Mouse (Mus musculus): ENCODE data around the gene Gpx4. TPM values are rescaled to one million over a fixed set of nuclear protein-coding genes. Genes with fewer than 3 reads are reported as not detected.

Gpx4 gene
- polyA plus RNA-seq, 1 experiment from 2014 or later = 706 TPM

DNA sequence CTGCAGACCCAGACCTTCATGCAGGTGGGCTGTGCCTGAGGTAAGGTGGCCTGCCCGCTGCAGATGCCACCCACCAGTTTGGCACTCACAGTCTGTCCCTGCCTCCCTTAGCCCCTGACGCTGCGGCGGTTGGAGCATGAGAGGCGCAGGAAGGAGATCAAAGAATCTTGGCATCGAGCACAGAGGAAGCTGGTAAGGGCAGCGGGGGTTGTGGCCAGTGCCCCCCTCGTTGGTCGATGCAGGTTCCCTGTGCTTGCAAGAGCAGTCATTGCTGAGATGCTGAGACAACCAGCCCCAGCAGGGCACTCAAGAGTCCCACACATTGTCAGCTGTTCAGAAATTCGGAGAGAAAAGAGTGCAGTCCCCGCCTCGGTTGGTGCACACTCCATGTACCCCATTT lies 24.8 kb upstream of the Gpx4 start:
- Histone ChIP-seq H3K27me3 (ENCODE audit: insufficient read depth, low read length) (no peaks in the 10 kb centered on the region), H3K9ac (replicated peaks; ENCODE audit: low read length) (no peak overlapping the region), H3K9me3 (ENCODE audit: low read length) (no peaks in the 10 kb centered on the region), H3K27ac (ENCODE audit: low read length) (no peak overlapping the region), H3K4me3 (ENCODE audit: low read length) (no peak overlapping the region), H3K36me3 (ENCODE audit: insufficient read depth, low read length) (no peaks in the 10 kb centered on the region), H3K4me1 (ENCODE audit: insufficient read depth, low read length) (peaks cover 16% of the 10 kb centered on the region), H3K4me2 (replicated peaks; ENCODE audit: low read depth, low read length) (no peak overlapping the region)
- ATAC-seq (ENCODE audit: low FRiP score, low TSS enrichment) = no peak
- 90% methylated on average over 12 of the region's 12 CpGs for whole genome bisulfite sequencing

DNA sequence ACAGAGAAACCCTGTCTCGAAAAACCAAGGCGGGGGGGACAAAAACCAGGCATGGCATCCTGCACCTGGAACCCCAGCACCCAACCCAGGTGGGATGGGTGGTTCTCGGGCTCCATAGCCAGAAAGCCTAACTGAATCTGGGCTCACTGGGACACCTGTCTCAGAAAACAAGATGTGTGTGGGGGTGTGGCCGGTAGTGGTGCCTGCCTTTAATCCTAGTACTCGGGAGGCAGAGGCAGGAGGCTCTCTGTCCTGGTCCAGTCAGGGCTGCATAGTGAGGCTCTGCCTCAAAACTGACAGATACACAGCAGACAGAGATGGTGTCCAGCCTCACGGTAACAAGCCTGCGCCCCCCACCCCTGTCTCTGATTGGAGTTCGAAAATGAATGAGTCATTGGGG lies 24.2 kb upstream of the Gpx4 start:
- Histone ChIP-seq H3K4me3 (ENCODE audit: low read length) (no peak overlapping the region), H3K9ac (replicated peaks; ENCODE audit: low read length) (no peak overlapping the region), H3K4me2 (replicated peaks; ENCODE audit: low read depth, low read length) (no peak overlapping the region), H3K4me1 (ENCODE audit: insufficient read depth, low read length) (peaks cover 16% of the 10 kb centered on the region), H3K9me3 (ENCODE audit: low read length) (no peaks in the 10 kb centered on the region), H3K27me3 (ENCODE audit: insufficient read depth, low read length) (no peaks in the 10 kb centered on the region), H3K27ac (ENCODE audit: low read length) (no peak overlapping the region), H3K36me3 (ENCODE audit: insufficient read depth, low read length) (no peaks in the 10 kb centered on the region)
- 94% methylated on average over 8 of the region's 8 CpGs for WGBS
- ATAC-seq (ENCODE audit: low FRiP score, low TSS enrichment) = no peak

GRCm38 (mm10) chr10:80023758-80024157 lies 23.2 kb upstream of the Gpx4 start:
- Histone ChIP-seq H3K4me2 (replicated peaks; ENCODE audit: low read depth, low read length) (no peak overlapping the region), H3K9ac (replicated peaks; ENCODE audit: low read length) (no peak overlapping the region), H3K36me3 (ENCODE audit: insufficient read depth, low read length) (no peaks in the 10 kb centered on the region), H3K9me3 (ENCODE audit: low read length) (no peaks in the 10 kb centered on the region), H3K4me1 (ENCODE audit: insufficient read depth, low read length) (peaks cover 12% of the 10 kb centered on the region), H3K27me3 (ENCODE audit: insufficient read depth, low read length) (no peaks in the 10 kb centered on the region), H3K4me3 (ENCODE audit: low read length) (no peak overlapping the region), H3K27ac (ENCODE audit: low read length) (no peak overlapping the region)
- 76% methylated on average over 5 of the region's 5 CpGs for WGBS
- ATAC-seq (ENCODE audit: low FRiP score, low TSS enrichment) = no peak

DNA sequence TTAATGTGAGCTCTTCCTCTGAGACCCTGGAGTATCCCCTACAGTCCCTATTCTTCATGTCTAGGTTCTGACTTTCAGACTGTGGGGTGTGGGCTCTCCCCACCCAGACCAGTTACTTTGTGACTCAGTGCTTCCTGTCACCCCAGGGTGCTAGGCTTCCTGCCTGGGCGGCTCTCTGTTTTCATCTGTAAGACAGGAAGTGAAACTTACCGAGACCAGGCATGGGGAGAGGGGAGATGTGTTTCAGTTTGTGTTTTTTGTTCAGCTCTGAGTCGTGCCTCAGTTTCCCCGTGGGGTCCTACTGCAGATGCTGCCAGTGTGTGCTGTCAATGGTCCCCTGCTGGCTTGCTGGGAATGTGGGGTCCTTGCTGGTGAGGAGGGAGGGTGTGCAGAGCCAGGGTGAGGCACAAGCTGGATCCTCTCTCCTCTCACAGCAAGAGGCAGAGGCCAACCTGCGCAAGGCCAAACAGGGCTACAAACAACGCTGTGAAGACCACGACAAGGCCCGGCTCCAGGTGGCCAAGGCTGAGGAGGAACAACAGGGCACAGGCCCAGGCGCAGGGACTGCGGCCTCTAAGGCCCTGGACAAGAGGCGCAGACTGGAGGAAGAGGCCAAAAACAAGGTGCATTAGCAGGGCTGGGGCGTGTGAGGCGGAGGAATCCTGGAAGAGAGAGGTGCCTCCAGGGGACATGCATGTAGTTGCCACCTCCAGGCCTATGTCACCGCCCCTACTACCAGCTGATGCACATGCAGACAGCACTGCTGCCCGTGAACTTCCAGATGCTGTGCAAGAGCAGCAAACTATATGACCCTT lies 22.5 kb upstream of the Gpx4 start:
- no peak overlapping the region for H3K4me2 ChIP-seq (replicated peaks; ENCODE audit: low read depth, low read length)
- ATAC-seq (ENCODE audit: low FRiP score, low TSS enrichment) = no peak
- no peaks in the 10 kb centered on the region for H3K27me3 ChIP-seq (ENCODE audit: insufficient read depth, low read length)
- 78% methylated on average over 15 of the region's 15 CpGs for WGBS
- H3K36me3 ChIP-seq (ENCODE audit: insufficient read depth, low read length) = no peaks in the 10 kb centered on the region
- H3K27ac ChIP-seq (ENCODE audit: low read length) = no peak overlapping the region
- no peaks in the 10 kb centered on the region for H3K9me3 ChIP-seq (ENCODE audit: low read length)
- H3K4me3 ChIP-seq (ENCODE audit: low read length) = no peak overlapping the region
- H3K4me1 ChIP-seq (ENCODE audit: insufficient read depth, low read length) = peaks cover 6% of the 10 kb centered on the region; the same call in 1 of the 2 replicates
- H3K9ac ChIP-seq (replicated peaks; ENCODE audit: low read length) = no peak overlapping the region

DNA sequence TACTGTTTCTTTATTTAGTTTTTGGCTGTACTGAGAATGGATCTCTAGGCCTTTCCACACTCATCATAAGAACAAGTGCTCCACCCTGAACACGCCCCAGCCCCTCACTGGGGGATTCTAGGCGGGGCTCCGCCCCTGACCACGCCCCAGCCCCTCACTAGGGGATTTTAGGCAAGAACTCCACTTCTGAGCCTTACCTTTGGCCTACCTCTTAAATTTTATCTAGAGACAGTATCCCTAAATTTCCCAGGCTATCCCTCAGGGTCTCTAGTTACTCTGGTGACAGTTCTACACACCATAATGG lies 22.0 kb upstream of the Gpx4 start:
- Histone ChIP-seq H3K27ac (ENCODE audit: low read length) (no peak overlapping the region), H3K4me1 (ENCODE audit: insufficient read depth, low read length) (peaks cover 5% of the 10 kb centered on the region; the same call in 1 of the 2 replicates), H3K9me3 (ENCODE audit: low read length) (no peaks in the 10 kb centered on the region), H3K4me2 (replicated peaks; ENCODE audit: low read depth, low read length) (no peak overlapping the region), H3K9ac (replicated peaks; ENCODE audit: low read length) (no peak overlapping the region), H3K4me3 (ENCODE audit: low read length) (no peak overlapping the region), H3K36me3 (ENCODE audit: insufficient read depth, low read length) (no peaks in the 10 kb centered on the region), H3K27me3 (ENCODE audit: insufficient read depth, low read length) (no peaks in the 10 kb centered on the region)
- WGBS = 63% methylated on average over 4 of the region's 4 CpGs
- no peak for ATAC-seq (ENCODE audit: low FRiP score, low TSS enrichment)

DNA sequence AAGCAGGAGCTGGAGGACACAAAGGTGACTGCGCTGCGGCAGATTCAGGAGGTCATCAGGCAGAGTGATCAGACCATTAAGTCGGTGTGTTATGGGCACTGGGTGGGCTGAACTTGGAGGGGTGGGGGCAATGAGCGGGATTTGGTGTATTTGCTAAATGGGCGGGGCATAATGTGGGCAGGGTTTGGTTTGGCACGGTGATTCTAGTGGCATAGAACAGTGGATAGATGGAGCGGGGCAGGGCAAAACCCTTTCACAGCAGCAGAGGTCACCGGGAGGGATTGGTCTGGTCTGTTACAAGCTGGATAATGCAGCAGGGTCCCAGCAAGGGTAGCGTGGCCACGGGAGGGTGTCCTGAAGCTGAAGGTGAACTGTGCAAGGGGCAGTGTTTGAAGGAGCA lies 21.5 kb upstream of the Gpx4 start:
- Histone ChIP-seq H3K4me3 (ENCODE audit: low read length) (no peak overlapping the region), H3K9me3 (ENCODE audit: low read length) (no peaks in the 10 kb centered on the region), H3K9ac (replicated peaks; ENCODE audit: low read length) (no peak overlapping the region), H3K4me2 (replicated peaks; ENCODE audit: low read depth, low read length) (no peak overlapping the region), H3K27ac (ENCODE audit: low read length) (no peak overlapping the region), H3K27me3 (ENCODE audit: insufficient read depth, low read length) (no peaks in the 10 kb centered on the region), H3K4me1 (ENCODE audit: insufficient read depth, low read length) (no peaks in the 10 kb centered on the region), H3K36me3 (ENCODE audit: insufficient read depth, low read length) (no peaks in the 10 kb centered on the region)
- ATAC-seq (ENCODE audit: low FRiP score, low TSS enrichment) = no peak
- 68% methylated on average over 10 of the region's 10 CpGs for WGBS

- 59% methylated on average over 12 of the region's 12 CpGs for WGBS
- Histone ChIP-seq H3K9me3 (ENCODE audit: low read length) (no peaks in the 10 kb centered on the region), H3K27ac (ENCODE audit: low read length) (no peak overlapping the region), H3K9ac (replicated peaks; ENCODE audit: low read length) (no peak overlapping the region), H3K27me3 (ENCODE audit: insufficient read depth, low read length) (no peaks in the 10 kb centered on the region), H3K36me3 (ENCODE audit: insufficient read depth, low read length) (no peaks in the 10 kb centered on the region), H3K4me3 (ENCODE audit: low read length) (no peak overlapping the region), H3K4me2 (replicated peaks; ENCODE audit: low read depth, low read length) (no peak overlapping the region), H3K4me1 (ENCODE audit: insufficient read depth, low read length) (no peaks in the 10 kb centered on the region)
- peak; percentile 20; the same call in 1 of the 2 replicates for ATAC-seq (ENCODE audit: low FRiP score, low TSS enrichment)
Observed at GRCm38 (mm10) chr10:80025889-80026288, 21.1 kb upstream of the Gpx4 start.

GRCm38 (mm10) chr10:80027681-80028520 lies 19.1 kb upstream of the Gpx4 start:
- H3K4me3 ChIP-seq (ENCODE audit: low read length) = no peak overlapping the region
- H3K9me3 ChIP-seq (ENCODE audit: low read length) = no peaks in the 10 kb centered on the region
- WGBS = 72% methylated on average over 20 of the region's 20 CpGs
- ATAC-seq (ENCODE audit: low FRiP score, low TSS enrichment) = no peak
- no peaks in the 10 kb centered on the region for H3K36me3 ChIP-seq (ENCODE audit: insufficient read depth, low read length)
- H3K27me3 ChIP-seq (ENCODE audit: insufficient read depth, low read length) = no peaks in the 10 kb centered on the region
- no peak overlapping the region for H3K4me2 ChIP-seq (replicated peaks; ENCODE audit: low read depth, low read length)
- H3K27ac ChIP-seq (ENCODE audit: low read length) = no peak overlapping the region
- peaks cover 9% of the 10 kb centered on the region for H3K4me1 ChIP-seq (ENCODE audit: insufficient read depth, low read length)
- no peak overlapping the region for H3K9ac ChIP-seq (replicated peaks; ENCODE audit: low read length)

- H3K27me3 ChIP-seq (ENCODE audit: insufficient read depth, low read length) = no peaks in the 10 kb centered on the region
- H3K9me3 ChIP-seq (ENCODE audit: low read length) = no peaks in the 10 kb centered on the region
- no peak overlapping the region for H3K4me2 ChIP-seq (replicated peaks; ENCODE audit: low read depth, low read length)
- 92% methylated on average over 13 of the region's 13 CpGs for WGBS
- ATAC-seq (ENCODE audit: low FRiP score, low TSS enrichment) = no peak
- no peak overlapping the region for H3K4me3 ChIP-seq (ENCODE audit: low read length)
- no peaks in the 10 kb centered on the region for H3K36me3 ChIP-seq (ENCODE audit: insufficient read depth, low read length)
- peaks cover 14% of the 10 kb centered on the region for H3K4me1 ChIP-seq (ENCODE audit: insufficient read depth, low read length)
- H3K9ac ChIP-seq (replicated peaks; ENCODE audit: low read length) = no peak overlapping the region
- no peak overlapping the region for H3K27ac ChIP-seq (ENCODE audit: low read length)
Observed at GRCm38 (mm10) chr10:80028521-80028846, 18.5 kb upstream of the Gpx4 start.

- peaks cover 8% of the 10 kb centered on the region; the same call in 1 of the 2 replicates for H3K36me3 ChIP-seq (ENCODE audit: insufficient read depth, low read length)
- 81% methylated on average over 9 of the region's 9 CpGs for WGBS
- H3K4me1 ChIP-seq (ENCODE audit: insufficient read depth, low read length) = peaks cover 22% of the 10 kb centered on the region
- H3K27ac ChIP-seq (ENCODE audit: low read length) = no peak overlapping the region
- no peaks in the 10 kb centered on the region for H3K9me3 ChIP-seq (ENCODE audit: low read length)
- no peak overlapping the region for H3K4me3 ChIP-seq (ENCODE audit: low read length)
- H3K27me3 ChIP-seq (ENCODE audit: insufficient read depth, low read length) = no peaks in the 10 kb centered on the region
- no peak for ATAC-seq (ENCODE audit: low FRiP score, low TSS enrichment)
- no peak overlapping the region for H3K4me2 ChIP-seq (replicated peaks; ENCODE audit: low read depth, low read length)
- H3K9ac ChIP-seq (replicated peaks; ENCODE audit: low read length) = no peak overlapping the region
Observed at GRCm38 (mm10) chr10:80030191-80030590, 16.8 kb upstream of the Gpx4 start.
